Mouse (Mus musculus) c-Kit-positive CD71-positive TER-119-positive erythroid progenitor cells, embryonic 14.5 days (primary cell): ENCODE results near the gene Nek6.

Source experiments
- DNase-seq: peaks from one replicate; pipeline ENCODE4 v3.0.0-alpha.2; 2013; ENCODE audit warnings: low spot score

Gene Nek6

DNA sequence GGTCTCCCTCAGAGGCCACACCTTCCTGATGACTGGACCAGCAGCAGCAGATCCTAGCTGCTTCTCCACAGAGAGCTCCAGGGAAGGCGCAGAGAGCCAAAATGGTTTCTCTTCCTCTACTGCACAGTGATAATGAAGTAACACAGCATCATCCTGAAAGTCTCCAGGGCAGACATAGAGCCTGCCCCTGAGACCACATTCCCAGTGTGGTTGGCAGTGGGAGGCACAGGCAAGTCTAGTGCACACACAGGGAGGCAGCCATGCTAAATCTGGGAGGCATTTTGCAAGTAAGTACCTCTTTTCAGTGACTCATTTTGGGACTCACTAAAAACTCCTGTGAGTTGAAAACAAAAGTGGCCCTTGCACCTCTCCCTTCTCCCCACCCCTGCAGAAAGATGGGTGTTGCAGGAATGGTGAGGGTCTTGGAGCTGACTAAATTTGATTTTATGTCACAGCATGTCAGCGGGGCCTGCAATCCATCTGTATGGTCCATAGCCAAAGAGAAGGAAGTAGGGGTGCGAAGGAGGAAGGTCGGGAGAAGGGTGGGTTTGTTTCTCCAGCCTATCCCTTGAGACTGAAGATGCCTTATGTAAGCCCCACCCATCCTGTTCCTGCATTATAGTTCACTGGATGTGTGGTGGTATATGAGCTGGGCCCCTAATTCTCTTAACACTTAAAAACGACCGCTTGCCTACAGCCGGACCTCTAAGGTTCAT is 2.3 kb upstream of the Nek6 start:
- no peak for DNase-seq

- no peak for DNase-seq
Measured at GRCm38 (mm10) chr2:38510120-38510519, 1.3 kb upstream of the Nek6 start.

- DNase-seq = no peak
Measured at GRCm38 (mm10) chr2:38512308-38513182, 1.1 kb downstream of the Nek6 start.

DNA sequence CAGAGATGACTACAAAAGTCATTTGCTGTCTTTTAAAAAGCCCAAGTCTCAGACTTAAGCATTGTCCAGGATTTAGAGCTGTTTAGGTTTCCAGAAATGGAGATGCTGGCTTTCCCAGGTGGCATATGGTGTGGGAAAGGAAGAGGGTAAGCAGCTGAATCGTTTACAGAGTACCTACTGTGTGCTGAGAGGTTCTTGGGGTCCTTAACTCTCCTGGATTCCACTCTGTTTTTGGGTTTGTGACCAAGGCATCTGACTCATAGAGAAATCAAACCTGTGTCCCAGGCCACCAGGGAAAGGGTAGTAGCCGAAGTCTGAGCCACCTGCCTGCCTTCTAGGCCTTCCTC is 1.7 kb downstream of the Nek6 start:
- no peak for DNase-seq

GRCm38 (mm10) chr2:38514411-38514810 is 3.0 kb downstream of the Nek6 start:
- DNase-seq = no peak

DNA sequence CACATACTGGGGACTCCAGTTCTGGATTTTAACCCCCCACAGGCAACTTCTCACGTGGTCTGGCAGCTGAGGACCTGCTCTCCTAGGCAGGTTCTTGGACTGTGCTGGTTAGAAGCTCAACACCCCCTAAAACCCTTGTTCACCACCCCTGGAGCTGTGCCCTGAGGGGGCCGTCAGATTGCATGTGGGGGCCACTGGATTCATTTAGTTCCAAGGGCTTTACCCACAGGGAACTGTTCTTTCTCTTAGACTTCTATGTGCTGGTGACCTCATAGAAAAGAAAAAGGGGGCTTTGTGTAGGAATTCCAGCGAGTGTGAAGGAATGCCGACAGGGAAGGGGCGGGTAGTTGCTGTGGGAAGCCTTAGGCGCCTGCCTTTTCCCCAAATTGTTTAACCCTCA is 4.0 kb downstream of the Nek6 start:
- no peak for DNase-seq

GRCm38 (mm10) chr2:38516471-38516870 is 5.0 kb downstream of the Nek6 start:
- DNase-seq = no peak

DNA sequence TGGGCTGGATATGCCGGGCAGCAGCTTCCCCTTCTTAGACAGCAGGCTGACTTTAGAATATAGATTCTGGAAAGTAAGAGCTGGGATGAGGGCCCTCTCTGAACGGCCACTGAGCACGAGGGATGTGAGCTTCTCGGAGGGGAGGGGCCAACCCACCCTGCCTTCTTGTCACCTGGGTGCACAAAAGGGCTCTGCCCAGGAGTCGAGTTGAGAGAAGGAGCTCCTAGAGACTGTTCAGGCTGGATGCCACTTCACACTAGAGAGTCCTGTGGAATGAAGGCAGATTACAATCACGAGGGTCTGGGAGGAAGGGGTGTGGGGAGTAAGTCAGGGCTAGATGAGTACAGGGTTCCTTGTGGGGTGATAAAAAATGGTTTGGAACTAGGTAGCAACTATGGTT is 5.6 kb downstream of the Nek6 start:
- DNase-seq = no peak

- no peak for DNase-seq
Measured at GRCm38 (mm10) chr2:38518719-38519118, 7.3 kb downstream of the Nek6 start.

DNA sequence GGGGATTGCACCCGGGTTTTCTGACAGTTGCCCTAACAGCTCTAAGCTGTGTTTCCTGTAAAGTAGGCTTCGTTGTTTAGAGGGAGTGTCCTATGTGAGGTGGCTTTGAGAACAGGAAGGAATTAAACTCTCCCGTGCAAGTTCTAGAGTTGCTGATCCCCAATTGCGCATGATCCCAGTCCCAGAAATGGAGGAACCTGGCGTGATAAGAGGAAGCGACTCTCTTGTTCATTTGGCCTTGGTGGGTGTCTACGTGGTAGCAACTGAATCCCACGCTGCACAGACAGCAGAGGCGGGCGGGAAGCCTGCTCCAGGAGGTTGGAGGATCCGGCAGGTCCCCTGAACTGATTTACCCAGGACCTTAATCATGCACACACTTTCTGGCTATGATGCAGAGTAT is 8.5 kb downstream of the Nek6 start:
- no peak for DNase-seq

DNA sequence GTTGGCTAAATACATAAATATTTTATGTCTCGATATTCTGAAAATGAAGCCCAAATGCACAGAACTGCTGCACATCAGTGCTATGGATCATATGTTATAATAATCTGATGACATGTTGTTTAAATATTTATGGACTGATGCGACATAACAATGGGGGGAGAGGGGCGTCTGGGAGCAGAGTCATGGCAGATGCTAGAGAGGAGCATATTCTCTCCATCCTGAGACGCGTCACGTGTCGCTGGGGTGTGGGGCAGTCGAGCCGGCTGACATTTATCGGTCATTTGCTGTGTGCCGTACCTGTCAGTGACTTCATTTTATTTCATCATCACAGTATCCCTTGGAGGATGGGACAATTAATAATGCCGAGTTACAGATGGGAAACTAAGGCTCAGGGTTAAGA is 10.2 kb downstream of the Nek6 start:
- DNase-seq = no peak

GRCm38 (mm10) chr2:38522354-38522753 is 10.9 kb downstream of the Nek6 start:
- no peak for DNase-seq

GRCm38 (mm10) chr2:38523781-38524445 is 12.5 kb downstream of the Nek6 start:
- no peak for DNase-seq

DNA sequence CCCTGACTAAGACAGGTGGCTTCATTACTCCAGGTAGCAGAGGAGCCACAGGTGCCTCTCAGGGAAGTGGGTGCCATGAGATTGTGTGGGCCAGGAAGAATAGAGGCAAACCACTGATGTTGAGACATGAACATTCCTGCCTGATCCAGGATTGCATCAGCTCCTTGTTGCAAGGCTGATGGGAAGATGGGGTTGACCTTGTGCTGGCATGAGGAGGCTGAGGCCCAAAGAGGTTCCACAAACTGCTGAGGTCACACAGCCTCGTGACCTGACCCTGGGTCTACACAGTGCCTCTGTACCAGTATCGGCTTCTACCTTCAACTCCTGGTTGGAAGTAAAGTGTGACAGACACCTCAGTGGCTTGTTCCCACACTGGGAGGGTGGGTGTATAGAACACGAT is 13.6 kb downstream of the Nek6 start:
- DNase-seq = no peak

DNA sequence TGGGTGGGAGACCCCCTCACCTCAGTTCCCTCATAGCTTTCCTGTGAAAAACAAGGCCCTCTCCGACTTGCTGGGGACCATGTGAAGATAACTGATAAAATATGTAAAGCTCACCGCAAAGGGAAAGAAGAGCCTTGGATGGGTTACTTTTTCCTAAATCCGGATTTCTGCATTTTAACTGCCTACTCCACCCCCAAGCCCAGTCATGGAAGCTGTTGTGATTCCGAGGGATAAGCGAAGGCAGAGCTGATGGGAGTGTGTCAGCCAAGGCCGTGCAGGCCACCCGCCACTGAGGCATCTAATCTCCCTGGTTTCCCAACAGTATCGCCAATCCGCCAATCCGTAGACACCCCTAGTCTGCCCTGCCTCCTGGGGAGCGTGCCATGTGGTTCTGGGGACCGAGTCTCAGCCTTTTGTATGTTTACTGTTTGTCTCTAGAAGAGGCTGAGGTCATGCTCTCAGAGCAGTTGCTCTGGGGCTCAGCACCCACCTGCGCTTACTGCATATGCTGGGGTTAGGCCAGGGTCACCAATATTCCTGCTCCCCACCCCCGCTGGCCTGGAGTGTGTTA is 18.2 kb downstream of the Nek6 start:
- no peak for DNase-seq

DNA sequence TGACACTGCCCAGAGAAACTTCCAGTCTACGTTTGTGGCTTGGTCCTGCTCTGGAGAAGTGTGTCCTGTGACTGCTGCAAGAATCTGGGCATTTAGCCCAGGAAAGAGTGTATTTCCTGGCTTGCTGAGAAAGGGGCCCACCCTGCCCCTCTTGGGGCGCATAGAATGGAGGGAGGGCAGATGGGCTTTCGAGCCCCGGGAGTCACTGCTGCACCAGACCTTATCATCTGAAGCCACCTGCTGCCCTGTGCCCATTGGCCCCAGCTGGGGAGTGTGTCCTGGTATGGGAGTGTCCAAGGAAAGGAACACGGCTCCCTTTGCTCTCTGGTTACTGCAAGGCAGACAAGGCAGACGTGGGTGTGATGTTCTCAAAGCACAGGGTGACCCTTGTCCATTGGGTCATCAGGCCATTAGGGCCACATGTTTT is 19.5 kb downstream of the Nek6 start:
- DNase-seq = peak; percentile 93

- DNase-seq = peak; percentile 77
Measured at GRCm38 (mm10) chr2:38533322-38533721, 21.9 kb downstream of the Nek6 start.

DNA sequence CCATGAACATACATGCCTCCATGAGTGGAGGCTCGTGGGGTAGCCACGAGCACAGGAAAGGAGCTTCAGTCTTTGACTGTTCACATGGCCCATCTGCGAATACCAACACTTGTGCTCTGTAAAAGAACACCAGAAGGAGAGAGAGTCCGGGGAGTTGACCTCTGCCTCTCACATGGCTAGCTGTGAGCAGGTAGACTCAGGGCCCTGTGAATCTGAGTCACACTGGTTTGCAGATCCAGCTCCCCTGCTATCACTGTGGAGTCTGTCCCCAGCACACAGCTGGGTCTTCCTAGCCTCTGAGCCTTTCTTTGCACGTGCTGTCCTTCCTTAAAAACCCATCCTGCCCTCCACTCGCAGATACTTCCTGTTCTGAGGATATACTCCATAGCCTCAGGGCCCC is 22.3 kb downstream of the Nek6 start:
- no peak for DNase-seq

GRCm38 (mm10) chr2:38534241-38534940 is 22.9 kb downstream of the Nek6 start:
- DNase-seq = no peak

GRCm38 (mm10) chr2:38535051-38535450 is 23.6 kb downstream of the Nek6 start:
- DNase-seq = no peak

GRCm38 (mm10) chr2:38535521-38536220 is 24.2 kb downstream of the Nek6 start:
- DNase-seq = no peak
